Comparison of ENCODE assay signal across 8 mouse cellular contexts in genomic region chr9:45984409-45985228, GRCm38 (mm10). TPM values are rescaled to one million over a fixed set of nuclear protein-coding genes. Genes with fewer than 3 reads are reported as not detected.
DNase-seq lines count a peak whose midpoint lies in the region; ATAC-seq lines count a peak whose summit lies in the region.

No protein-coding gene starts in this region.

- H3K4me3 ChIP-seq in hindbrain, embryonic 13.5 days = peak overlapping the region; percentile 98

- peak; percentile 93 for DNase-seq in Muller cell, postnatal 12 days (ENCODE audit: inconsistent ontology term)
- DNase-seq in cerebellum, adult 9-11 months = peak; percentile 91
- peak; percentile 81 to 88 for DNase-seq in frontal cortex, postnatal 10 days (ENCODE audit: low spot score in 2 of 2)
- DNase-seq in layer of hippocampus, postnatal 25 days (ENCODE audit: extremely low spot score in 1 of 2, low spot score in 1 of 2) = peak; percentile 84 to 85
- peak; percentile 89 for DNase-seq in lung, postnatal 25 days (ENCODE audit: low spot score)
- peak; percentile 93 for DNase-seq in retina, embryonic 14.5 days (ENCODE audit: low spot score)
- DNase-seq in thymus, postnatal 4 days = peak; percentile 95

- under 1% methylated on average over 49 of the region's 76 CpGs for WGBS in hindbrain, embryonic 13.5 days

- H3K36me3 ChIP-seq in hindbrain, embryonic 13.5 days = no peaks in the 10 kb centered on the region

- peaks cover 46% of the 10 kb centered on the region for H3K4me1 ChIP-seq in hindbrain, embryonic 13.5 days (replicated peaks)

- H3K27me3 ChIP-seq in hindbrain, embryonic 13.5 days = no peaks in the 10 kb centered on the region

- H3K9ac ChIP-seq in hindbrain, embryonic 13.5 days = peak overlapping the region; percentile 97

- no peaks in the 10 kb centered on the region for H3K9me3 ChIP-seq in hindbrain, embryonic 13.5 days

- ATAC-seq in hindbrain, embryonic 13.5 days (ENCODE audit: low FRiP score) = peak; percentile 95

- H3K27ac ChIP-seq in hindbrain, embryonic 13.5 days = peak overlapping the region; percentile 97

- peak overlapping the region; percentile 94 for H3K4me2 ChIP-seq in hindbrain, embryonic 13.5 days

RNA-seq across cellular contexts. Expression of gene Pafah1b2, which starts 27.9 kb away (rescaled TPM):
- polyA plus RNA-seq in hindbrain, embryonic 13.5 days (2015; fragmentation: Nextera tagmentation; extraction: Ambion mirVana) = 301 and 314 TPM in 2 replicates
- total RNA-seq in layer of hippocampus, postnatal 25 days (2021) = 100 to 1,000 TPM; 212 to 221 TPM

RNA-seq across cellular contexts. Expression of gene Sik3, which starts 28.0 kb away (rescaled TPM):
- polyA plus RNA-seq in hindbrain, embryonic 13.5 days (2015; fragmentation: Nextera tagmentation; extraction: Ambion mirVana) = 5.5 and 5.6 TPM in 2 replicates
- total RNA-seq in layer of hippocampus, postnatal 25 days (2021) = 100 to 1,000 TPM; 136 to 138 TPM

RNA-seq across cellular contexts. Expression of gene Sidt2, which starts 29.6 kb away (rescaled TPM):
- polyA plus RNA-seq in hindbrain, embryonic 13.5 days (2015; fragmentation: Nextera tagmentation; extraction: Ambion mirVana) = 36.6 and 37.6 TPM in 2 replicates
- total RNA-seq in layer of hippocampus, postnatal 25 days (2021) = 10 to 100 TPM; 89.2 to 97.9 TPM

RNA-seq across cellular contexts. Expression of gene Tagln, which starts 48.8 kb away (rescaled TPM):
- polyA plus RNA-seq in hindbrain, embryonic 13.5 days (2015; fragmentation: Nextera tagmentation; extraction: Ambion mirVana) = 7.9 and 8.6 TPM in 2 replicates
- 10 to 100 TPM in 1 of 2 experiments, 1 to 10 TPM in 1; 9.9 to 13.0 TPM for total RNA-seq in layer of hippocampus, postnatal 25 days (2021)

Comparison
In these comparisons a context has a peak if more than half of its experiments do, and no peak if none do; other contexts are left out.
1. Peak in every context shown above with its lines: DNase-seq, ATAC-seq, H3K4me3 ChIP-seq and H3K27ac ChIP-seq.